Mouse (Mus musculus) C2C12 (cell line): Measurements from ENCODE around the gene Gm9821.

Source experiments
- CTCF ChIP-seq: IDR thresholded peaks from one replicate; pipeline ENCODE4 v1.5.1; 2011; ENCODE audit not compliant: control insufficient read depth, insufficient read depth, insufficient read length
- MAX ChIP-seq: IDR thresholded peaks from one replicate; pipeline ENCODE4 v1.6.1; 2011; ENCODE audit warnings: mild to moderate bottlenecking, control low read depth

DNA sequence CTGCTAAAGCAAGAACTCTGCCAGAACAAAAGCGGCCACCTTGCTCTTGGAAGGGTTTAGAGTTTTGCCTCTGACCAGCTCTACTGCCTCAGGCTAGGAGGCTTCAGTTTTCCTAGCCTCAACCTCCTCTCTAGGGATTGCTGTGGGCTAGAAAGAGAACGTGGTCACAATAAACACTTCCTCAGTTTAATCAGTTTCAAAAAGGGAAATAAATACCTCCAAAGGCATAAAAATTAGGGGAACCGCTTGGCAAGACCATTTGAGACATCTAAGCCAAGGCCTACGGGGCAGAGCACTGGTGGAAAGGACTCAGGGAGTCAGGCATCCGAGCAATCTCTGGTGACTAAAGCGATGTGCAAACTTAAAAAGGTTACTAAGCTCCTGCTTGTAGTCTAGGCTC is 10.4 kb downstream of the Gm9821 start:
- no peak for TF ChIP-seq CTCF
- no peak for TF ChIP-seq MAX
